Mouse (Mus musculus): ENCODE data around the gene Tnpo2. TPM values are rescaled to one million over a fixed set of nuclear protein-coding genes. Genes with fewer than 3 reads are reported as not detected.
"Not testable (repeated sequence)": the region's sequence is repeated elsewhere in the genome, so short reads cannot be mapped to it uniquely, and the experiment has no call there.

Tnpo2 gene
- polyA plus RNA-seq, 1 experiment from 2014 or later = 28.4 TPM

- not testable (repeated sequence) for H3K27ac ChIP-seq; H3K27me3 ChIP-seq (ENCODE audit: insufficient read depth, poor library complexity, severe bottlenecking); H3K9me3 ChIP-seq; DNase-seq (ENCODE audit: low spot score); H3K4me3 ChIP-seq
- 82% methylated on average over 4 of the region's 4 CpGs for whole genome bisulfite sequencing
- Histone ChIP-seq H3K4me1 (peaks cover 36% of the 10 kb centered on the region), H3K36me3 (peaks cover 30% of the 10 kb centered on the region)
These were observed 45.5 kb downstream of the Tnpo2 start for GRCm38 (mm10) chr8:85082169-85082568.

GRCm38 (mm10) chr8:85083108-85083813 is 46.5 kb downstream of the Tnpo2 start, which contains the start of gene Man2b1:
Man2b1 (plus strand) TSS chr8:85083270.
- peaks cover 36% of the 10 kb centered on the region for H3K4me1 ChIP-seq
- no peaks in the 10 kb centered on the region for H3K27me3 ChIP-seq (ENCODE audit: insufficient read depth, poor library complexity, severe bottlenecking)
- peak; percentile 94 for DNase-seq (ENCODE audit: low spot score)
- H3K9me3 ChIP-seq = no peaks in the 10 kb centered on the region
- H3K4me3 ChIP-seq = peak within 1 kb of the TSS; percentile 72
- peaks cover 31% of the 10 kb centered on the region for H3K36me3 ChIP-seq
- H3K27ac ChIP-seq = peak within 1 kb of the TSS; percentile 78
- 1% methylated on average over 30 of the region's 30 CpGs for WGBS

- H3K4me1 ChIP-seq = peaks cover 26% of the 10 kb centered on the region
- no peaks in the 10 kb centered on the region for H3K27me3 ChIP-seq (ENCODE audit: insufficient read depth, poor library complexity, severe bottlenecking)
- no peak overlapping the region for H3K4me3 ChIP-seq
- WGBS = 87% methylated on average over 8 of the region's 8 CpGs
- no peaks in the 10 kb centered on the region for H3K9me3 ChIP-seq
- no peak for DNase-seq (ENCODE audit: low spot score)
- peaks cover 31% of the 10 kb centered on the region for H3K36me3 ChIP-seq
- H3K27ac ChIP-seq = no peak overlapping the region
These were observed 47.9 kb downstream of the Tnpo2 start for GRCm38 (mm10) chr8:85084633-85085032.

DNA sequence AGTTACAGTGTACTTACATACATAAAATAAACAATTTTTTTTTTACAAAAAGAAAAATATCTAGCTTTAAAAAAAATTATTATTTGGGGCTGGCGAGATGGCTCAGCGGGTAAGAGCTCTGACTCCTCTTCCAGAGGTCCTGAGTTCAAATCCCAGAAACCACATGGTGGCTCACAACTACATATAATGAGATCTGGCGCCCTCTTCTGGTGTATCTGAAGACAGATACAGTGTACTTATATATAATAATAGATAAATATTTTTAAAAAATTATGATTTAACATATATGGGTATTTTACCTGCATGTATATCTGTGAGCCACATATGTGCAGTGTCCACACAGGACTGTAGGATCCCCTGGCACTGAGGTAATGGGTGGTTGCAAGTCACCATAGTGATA is 49.5 kb downstream of the Tnpo2 start:
- WGBS = 77% methylated on average over 3 of the region's 3 CpGs
- H3K9me3 ChIP-seq = no peaks in the 10 kb centered on the region
- peaks cover 20% of the 10 kb centered on the region for H3K4me1 ChIP-seq
- H3K36me3 ChIP-seq = peaks cover 36% of the 10 kb centered on the region
- H3K4me3 ChIP-seq = no peak overlapping the region
- no peak overlapping the region for H3K27ac ChIP-seq
- DNase-seq (ENCODE audit: low spot score) = no peak
- H3K27me3 ChIP-seq (ENCODE audit: insufficient read depth, poor library complexity, severe bottlenecking) = no peaks in the 10 kb centered on the region

- peaks cover 8% of the 10 kb centered on the region for H3K4me1 ChIP-seq
- 82% methylated on average over 2 of the region's 2 CpGs for WGBS
- no peak overlapping the region for H3K4me3 ChIP-seq
- DNase-seq (ENCODE audit: low spot score) = no peak
- H3K27ac ChIP-seq = no peak overlapping the region
- H3K9me3 ChIP-seq = no peaks in the 10 kb centered on the region
- H3K36me3 ChIP-seq = peaks cover 39% of the 10 kb centered on the region
- no peaks in the 10 kb centered on the region for H3K27me3 ChIP-seq (ENCODE audit: insufficient read depth, poor library complexity, severe bottlenecking)
These were observed 52.1 kb downstream of the Tnpo2 start for GRCm38 (mm10) chr8:85088771-85089170.

- peaks cover 53% of the 10 kb centered on the region for H3K36me3 ChIP-seq
These were observed 54.1 kb downstream of the Tnpo2 start for GRCm38 (mm10) chr8:85090856-85091255.

GRCm38 (mm10) chr8:85091526-85092090 is 54.9 kb downstream of the Tnpo2 start:
- H3K36me3 ChIP-seq = peaks cover 59% of the 10 kb centered on the region
- H3K27me3 ChIP-seq (ENCODE audit: insufficient read depth, poor library complexity, severe bottlenecking) = no peaks in the 10 kb centered on the region
- peaks cover 3% of the 10 kb centered on the region; the same call in 1 of the 2 replicates for H3K4me1 ChIP-seq
- H3K27ac ChIP-seq = no peak overlapping the region
- peak; percentile 74 for DNase-seq (ENCODE audit: low spot score)
- H3K9me3 ChIP-seq = no peaks in the 10 kb centered on the region
- WGBS = 19% methylated on average over 21 of the region's 21 CpGs
- no peak overlapping the region for H3K4me3 ChIP-seq

More at GRCm38 (mm10) chr8:85090856-85091255, 54.1 kb downstream of the Tnpo2 start:
- DNase-seq (ENCODE audit: low spot score) = peak; percentile 72
- Histone ChIP-seq H3K9me3 (no peaks in the 10 kb centered on the region), H3K27ac (no peak overlapping the region), H3K4me1 (peaks cover 3% of the 10 kb centered on the region; the same call in 1 of the 2 replicates), H3K27me3 (ENCODE audit: insufficient read depth, poor library complexity, severe bottlenecking) (no peaks in the 10 kb centered on the region), H3K4me3 (no peak overlapping the region)
- WGBS = 89% methylated on average over 11 of the region's 11 CpGs

GRCm38 (mm10) chr8:85095051-85095450 is 58.3 kb downstream of the Tnpo2 start:
- H3K9me3 ChIP-seq = no peaks in the 10 kb centered on the region
- H3K27ac ChIP-seq = no peak overlapping the region
- H3K4me1 ChIP-seq = peaks cover 3% of the 10 kb centered on the region; the same call in 1 of the 2 replicates
- H3K36me3 ChIP-seq = peaks cover 53% of the 10 kb centered on the region
- peak; percentile 58 for DNase-seq (ENCODE audit: low spot score)
- H3K4me3 ChIP-seq = no peak overlapping the region
- 91% methylated on average over 13 of the region's 13 CpGs for WGBS
- H3K27me3 ChIP-seq (ENCODE audit: insufficient read depth, poor library complexity, severe bottlenecking) = no peaks in the 10 kb centered on the region

DNA sequence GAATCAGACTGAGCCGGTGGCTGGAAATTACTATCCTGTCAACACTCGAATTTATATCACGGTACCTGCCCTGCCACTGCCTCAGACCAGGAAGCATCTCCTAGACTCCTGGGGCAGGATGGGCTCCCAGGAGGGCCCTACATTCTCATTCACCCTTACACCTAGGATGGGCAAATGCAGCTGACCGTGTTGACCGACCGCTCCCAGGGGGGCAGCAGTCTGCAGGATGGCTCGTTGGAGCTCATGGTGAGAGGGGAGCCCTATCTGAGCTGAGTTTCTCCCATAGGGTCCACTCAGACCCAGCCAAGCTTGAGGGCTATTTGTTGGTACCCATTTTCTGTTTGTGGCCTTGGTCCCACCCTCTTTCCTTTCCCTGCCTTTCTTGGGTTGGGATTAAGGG is 58.9 kb downstream of the Tnpo2 start:
- Histone ChIP-seq H3K36me3 (peaks cover 53% of the 10 kb centered on the region), H3K27me3 (ENCODE audit: insufficient read depth, poor library complexity, severe bottlenecking) (no peaks in the 10 kb centered on the region), H3K4me1 (peaks cover 3% of the 10 kb centered on the region; the same call in 1 of the 2 replicates), H3K27ac (no peak overlapping the region), H3K4me3 (no peak overlapping the region), H3K9me3 (no peaks in the 10 kb centered on the region)
- 89% methylated on average over 7 of the region's 7 CpGs for WGBS
- DNase-seq (ENCODE audit: low spot score) = peak; percentile 69

GRCm38 (mm10) chr8:85096196-85096595 is 59.5 kb downstream of the Tnpo2 start:
- H3K4me1 ChIP-seq = peaks cover 3% of the 10 kb centered on the region; the same call in 1 of the 2 replicates
- H3K36me3 ChIP-seq = peaks cover 49% of the 10 kb centered on the region
- peak; percentile 68 for DNase-seq (ENCODE audit: low spot score)
- H3K9me3 ChIP-seq = no peaks in the 10 kb centered on the region
- no peaks in the 10 kb centered on the region for H3K27me3 ChIP-seq (ENCODE audit: insufficient read depth, poor library complexity, severe bottlenecking)
- no peak overlapping the region for H3K27ac ChIP-seq
- no peak overlapping the region for H3K4me3 ChIP-seq
- 88% methylated on average over 16 of the region's 16 CpGs for WGBS

GRCm38 (mm10) chr8:85096850-85097249 is 60.1 kb downstream of the Tnpo2 start:
- no peaks in the 10 kb centered on the region for H3K27me3 ChIP-seq (ENCODE audit: insufficient read depth, poor library complexity, severe bottlenecking)
- no peak overlapping the region for H3K4me3 ChIP-seq
- peak; percentile 57 for DNase-seq (ENCODE audit: low spot score)
- H3K4me1 ChIP-seq = no peaks in the 10 kb centered on the region
- H3K9me3 ChIP-seq = no peaks in the 10 kb centered on the region
- 81% methylated on average over 4 of the region's 4 CpGs for WGBS
- peaks cover 49% of the 10 kb centered on the region for H3K36me3 ChIP-seq
- H3K27ac ChIP-seq = no peak overlapping the region

- Histone ChIP-seq H3K4me3 (no peak overlapping the region), H3K4me1 (no peaks in the 10 kb centered on the region), H3K27me3 (ENCODE audit: insufficient read depth, poor library complexity, severe bottlenecking) (no peaks in the 10 kb centered on the region), H3K27ac (no peak overlapping the region), H3K9me3 (no peaks in the 10 kb centered on the region), H3K36me3 (peaks cover 33% of the 10 kb centered on the region)
- 73% methylated on average over 4 of the region's 4 CpGs for WGBS
- peak; percentile 68 for DNase-seq (ENCODE audit: low spot score)
These were observed 63.5 kb downstream of the Tnpo2 start for GRCm38 (mm10) chr8:85100076-85100665.
